Comparison of ENCODE assay signal across 39 mouse cellular contexts in genomic region chr17:56913023-56913422, GRCm38 (mm10). TPM values are rescaled to one million over a fixed set of nuclear protein-coding genes. Genes with fewer than 3 reads are reported as not detected.
"Had no signal": no experiment of that assay in that cellular context is flagged by ENCODE, and none has a peak within 500 bp of the region (broad histone marks: within the 10 kb centered on the region; RNA-seq: fewer than 3 reads in every experiment).

No protein-coding gene starts in this region.

- DNase-seq: gastrocnemius, postnatal 14 days; gastrocnemius, postnatal 36 days; heart, adult 11 months; heart, adult 2 months; heart, postnatal 14 days; heart, postnatal 36 days; kidney, adult 11 months; kidney, adult 2 months; kidney, adult 9 months; kidney, postnatal 14 days; kidney, postnatal 36 days; layer of hippocampus, adult 9-11 months; layer of hippocampus, postnatal 36 days; left cerebral cortex, postnatal 4 days; liver had no signal

- H3K9ac ChIP-seq: heart, embryonic 13.5 days; heart, embryonic 15.5 days; hindbrain, embryonic 13.5 days; hindbrain, embryonic 15.5 days; kidney, embryonic 15.5 days; limb, embryonic 12.5 days had no signal

- H3K27me3 ChIP-seq: heart, embryonic 13.5 days; heart, embryonic 15.5 days; hindbrain, embryonic 13.5 days; hindbrain, embryonic 15.5 days; kidney, embryonic 15.5 days; limb, embryonic 12.5 days had no signal

- H3K4me1 ChIP-seq: hindbrain, embryonic 13.5 days; limb, embryonic 12.5 days had no signal

- H3K4me3 ChIP-seq: heart, adult 2 months; heart, embryonic 13.5 days; heart, embryonic 15.5 days; hindbrain, embryonic 13.5 days; hindbrain, embryonic 15.5 days; kidney, embryonic 15.5 days; limb, embryonic 12.5 days had no signal

- ATAC-seq: hindbrain, postnatal 0 days; intestine, embryonic 16.5 days had no signal

- H3K27ac ChIP-seq: heart, adult 2 months; heart, embryonic 13.5 days; heart, embryonic 15.5 days; hindbrain, embryonic 13.5 days; hindbrain, embryonic 15.5 days; hindbrain, postnatal 0 days; kidney, embryonic 15.5 days; kidney, postnatal 0 days; limb, embryonic 12.5 days had no signal

- H3K4me2 ChIP-seq: heart, embryonic 11.5 days; heart, embryonic 13.5 days; heart, embryonic 15.5 days; hindbrain, embryonic 13.5 days; hindbrain, embryonic 15.5 days; kidney, embryonic 15.5 days; limb, embryonic 12.5 days had no signal

- H3K9me3 ChIP-seq: heart, embryonic 13.5 days; heart, embryonic 15.5 days; hindbrain, embryonic 13.5 days; hindbrain, embryonic 15.5 days; kidney, embryonic 15.5 days; limb, embryonic 12.5 days had no signal

RNA-seq across cellular contexts. Expression of gene 1700061G19Rik, which starts 37.7 kb away (rescaled TPM):
- total RNA-seq: gastrocnemius, adult 18-20 months; gastrocnemius, adult 8-10 months; gastrocnemius, postnatal 14 days; gastrocnemius, postnatal 36 days; heart, adult 2 months; heart, postnatal 14 days; heart, postnatal 36 days; hematopoietic stem cell, adult 5-6 weeks; hindbrain, postnatal 0 days; left cerebral cortex, postnatal 25 days had no signal

RNA-seq across cellular contexts. Expression of gene Acsbg2, which starts 38.8 kb away (rescaled TPM):
- total RNA-seq: gastrocnemius, adult 18-20 months; gastrocnemius, adult 8-10 months; gastrocnemius, postnatal 14 days; gastrocnemius, postnatal 36 days; heart, adult 2 months; heart, postnatal 14 days; heart, postnatal 36 days; hematopoietic stem cell, adult 5-6 weeks; hindbrain, postnatal 0 days; layer of hippocampus, adult 18-20 months; layer of hippocampus, adult 8-10 months; layer of hippocampus, postnatal 14 days; layer of hippocampus, postnatal 36 days; left cerebral cortex, adult 18-20 months; left cerebral cortex, adult 8-10 months; left cerebral cortex, postnatal 10 days; left cerebral cortex, postnatal 25 days; left cerebral cortex, postnatal 4 days had no signal
- polyA plus RNA-seq: heart, embryonic 11.5 days; heart, embryonic 13.5 days; heart, embryonic 15.5 days; hindbrain, embryonic 11.5 days; hindbrain, embryonic 15.5 days; hindbrain, postnatal 0 days; intestine, embryonic 14.5 days; intestine, embryonic 16.5 days; kidney, embryonic 15.5 days; kidney, postnatal 0 days; large intestine, adult 2 months; limb, embryonic 12.5 days; limb, embryonic 14.5 days had no signal
